Mouse (Mus musculus): ENCODE measurements at regions not wholly inside any gene's neighbourhood (a gene's known extent, or its start where the extent isn't known, plus 50 kb on each side); places are given as distances from the start of the nearest gene placed in this dataset.

GRCm38 (mm10) chr8:49186853-49187252 lies 343.1 kb upstream of the Tenm3 start:
- 46% methylated on average over 3 of the region's 3 CpGs for WGBS

GRCm38 (mm10) chr8:49175386-49175785 lies 331.6 kb upstream of the Tenm3 start:
- 92% methylated on average over 4 of the region's 4 CpGs for WGBS
- no peak for ATAC-seq (replicated peaks)
- H3K9ac ChIP-seq = no peak overlapping the region

More at GRCm38 (mm10) chr8:49186853-49187252, 343.1 kb upstream of the Tenm3 start:
- Histone ChIP-seq H3K27me3 (replicated peaks) (no peaks in the 10 kb centered on the region), H3K27ac (no peak overlapping the region), H3K9me3 (no peaks in the 10 kb centered on the region), H3K9ac (no peak overlapping the region), H3K4me3 (no peak overlapping the region), H3K36me3 (replicated peaks) (no peaks in the 10 kb centered on the region), H3K4me1 (no peaks in the 10 kb centered on the region), H3K4me2 (no peak overlapping the region)
- peak; percentile 39; the same call in 1 of the 2 replicates for ATAC-seq (replicated peaks)

GRCm38 (mm10) chr8:49174956-49175355 lies 331.2 kb upstream of the Tenm3 start:
- Histone ChIP-seq H3K4me3 (no peak overlapping the region), H3K9me3 (no peaks in the 10 kb centered on the region), H3K9ac (no peak overlapping the region), H3K4me1 (no peaks in the 10 kb centered on the region), H3K27me3 (replicated peaks) (no peaks in the 10 kb centered on the region), H3K36me3 (replicated peaks) (no peaks in the 10 kb centered on the region), H3K4me2 (no peak overlapping the region), H3K27ac (no peak overlapping the region)
- WGBS = 81% methylated on average over 2 of the region's 2 CpGs
- ATAC-seq (replicated peaks) = no peak

More at GRCm38 (mm10) chr8:49175386-49175785, 331.6 kb upstream of the Tenm3 start:
- Histone ChIP-seq H3K4me3 (no peak overlapping the region), H3K36me3 (replicated peaks) (no peaks in the 10 kb centered on the region), H3K4me1 (no peaks in the 10 kb centered on the region), H3K27ac (no peak overlapping the region), H3K9me3 (no peaks in the 10 kb centered on the region), H3K4me2 (no peak overlapping the region), H3K27me3 (replicated peaks) (no peaks in the 10 kb centered on the region)

- H3K27me3 ChIP-seq (replicated peaks) = no peaks in the 10 kb centered on the region
- H3K4me2 ChIP-seq = no peak overlapping the region
- no peaks in the 10 kb centered on the region for H3K36me3 ChIP-seq (replicated peaks)
- H3K4me3 ChIP-seq = no peak overlapping the region
- ATAC-seq (replicated peaks) = no peak
- no peak overlapping the region for H3K9ac ChIP-seq
- 72% methylated on average over 4 of the region's 4 CpGs for WGBS
- H3K27ac ChIP-seq = no peak overlapping the region
- peaks cover 5% of the 10 kb centered on the region for H3K4me1 ChIP-seq
- H3K9me3 ChIP-seq = no peaks in the 10 kb centered on the region
Observed at GRCm38 (mm10) chr8:49159318-49159717, 315.6 kb upstream of the Tenm3 start.

- H3K27ac ChIP-seq = no peak overlapping the region
- no peaks in the 10 kb centered on the region for H3K9me3 ChIP-seq
- 69% methylated on average over 4 of the region's 4 CpGs for WGBS
- no peaks in the 10 kb centered on the region for H3K27me3 ChIP-seq (replicated peaks)
- peaks cover 5% of the 10 kb centered on the region for H3K4me1 ChIP-seq
- ATAC-seq (replicated peaks) = no peak
- no peak overlapping the region for H3K4me2 ChIP-seq
- no peak overlapping the region for H3K9ac ChIP-seq
- H3K36me3 ChIP-seq (replicated peaks) = no peaks in the 10 kb centered on the region
- H3K4me3 ChIP-seq = no peak overlapping the region
Observed at GRCm38 (mm10) chr8:49158201-49158600, 314.4 kb upstream of the Tenm3 start.

GRCm38 (mm10) chr8:49136503-49137044 lies 292.8 kb upstream of the Tenm3 start:
- WGBS = 89% methylated on average over 10 of the region's 10 CpGs
- Histone ChIP-seq H3K4me1 (no peaks in the 10 kb centered on the region), H3K4me3 (no peak overlapping the region), H3K27me3 (replicated peaks) (no peaks in the 10 kb centered on the region), H3K9ac (no peak overlapping the region), H3K27ac (no peak overlapping the region), H3K9me3 (no peaks in the 10 kb centered on the region), H3K4me2 (no peak overlapping the region), H3K36me3 (replicated peaks) (no peaks in the 10 kb centered on the region)
- no peak for ATAC-seq (replicated peaks)

GRCm38 (mm10) chr8:49109095-49109494 lies 265.3 kb upstream of the Tenm3 start:
- H3K4me2 ChIP-seq = no peak overlapping the region
- ATAC-seq (replicated peaks) = no peak
- H3K9ac ChIP-seq = no peak overlapping the region
- WGBS = 92% methylated on average over 6 of the region's 6 CpGs
- H3K36me3 ChIP-seq (replicated peaks) = no peaks in the 10 kb centered on the region
- no peak overlapping the region for H3K4me3 ChIP-seq
- no peak overlapping the region for H3K27ac ChIP-seq
- H3K27me3 ChIP-seq (replicated peaks) = no peaks in the 10 kb centered on the region
- no peaks in the 10 kb centered on the region for H3K9me3 ChIP-seq
- H3K4me1 ChIP-seq = no peaks in the 10 kb centered on the region

- Histone ChIP-seq H3K36me3 (replicated peaks) (no peaks in the 10 kb centered on the region), H3K9me3 (no peaks in the 10 kb centered on the region), H3K27me3 (replicated peaks) (no peaks in the 10 kb centered on the region), H3K27ac (no peak overlapping the region), H3K4me1 (no peaks in the 10 kb centered on the region), H3K4me3 (no peak overlapping the region), H3K9ac (no peak overlapping the region), H3K4me2 (no peak overlapping the region)
- ATAC-seq (replicated peaks) = no peak
- WGBS = 49% methylated on average over 4 of the region's 4 CpGs
Observed at GRCm38 (mm10) chr8:49108665-49109064, 264.9 kb upstream of the Tenm3 start.

- 88% methylated on average over 3 of the region's 3 CpGs for WGBS
- H3K9me3 ChIP-seq = no peaks in the 10 kb centered on the region
- H3K4me3 ChIP-seq = no peak overlapping the region
- H3K9ac ChIP-seq = no peak overlapping the region
- no peak for ATAC-seq (replicated peaks)
- no peak overlapping the region for H3K27ac ChIP-seq
- H3K4me1 ChIP-seq = no peaks in the 10 kb centered on the region
- H3K27me3 ChIP-seq (replicated peaks) = no peaks in the 10 kb centered on the region
- H3K36me3 ChIP-seq (replicated peaks) = no peaks in the 10 kb centered on the region
- no peak overlapping the region for H3K4me2 ChIP-seq
Observed at GRCm38 (mm10) chr8:49106531-49106930, 262.8 kb upstream of the Tenm3 start.

- no peaks in the 10 kb centered on the region for H3K9me3 ChIP-seq
- no peaks in the 10 kb centered on the region for H3K36me3 ChIP-seq (replicated peaks)
- no peak overlapping the region for H3K4me2 ChIP-seq
- no peaks in the 10 kb centered on the region for H3K27me3 ChIP-seq (replicated peaks)
- H3K9ac ChIP-seq = no peak overlapping the region
- no peak overlapping the region for H3K4me3 ChIP-seq
- no peak for ATAC-seq (replicated peaks)
- WGBS = 78% methylated on average over 7 of the region's 7 CpGs
- no peaks in the 10 kb centered on the region for H3K4me1 ChIP-seq
- H3K27ac ChIP-seq = no peak overlapping the region
Observed at GRCm38 (mm10) chr8:49101156-49101555, 257.4 kb upstream of the Tenm3 start.

GRCm38 (mm10) chr8:49084191-49084875 lies 240.6 kb upstream of the Tenm3 start:
- Histone ChIP-seq H3K9ac (no peak overlapping the region), H3K4me2 (no peak overlapping the region), H3K4me1 (no peaks in the 10 kb centered on the region), H3K27me3 (replicated peaks) (no peaks in the 10 kb centered on the region), H3K27ac (no peak overlapping the region), H3K4me3 (no peak overlapping the region), H3K36me3 (replicated peaks) (no peaks in the 10 kb centered on the region), H3K9me3 (no peaks in the 10 kb centered on the region)
- no peak for ATAC-seq (replicated peaks)
- 87% methylated on average over 6 of the region's 6 CpGs for WGBS

GRCm38 (mm10) chr8:49069451-49069850 lies 225.7 kb upstream of the Tenm3 start:
- Histone ChIP-seq H3K4me3 (no peak overlapping the region), H3K27ac (no peak overlapping the region), H3K27me3 (replicated peaks) (no peaks in the 10 kb centered on the region), H3K9ac (no peak overlapping the region), H3K4me1 (no peaks in the 10 kb centered on the region), H3K4me2 (no peak overlapping the region), H3K9me3 (no peaks in the 10 kb centered on the region), H3K36me3 (replicated peaks) (no peaks in the 10 kb centered on the region)
- 56% methylated on average over 5 of the region's 5 CpGs for WGBS
- ATAC-seq (replicated peaks) = no peak

- H3K9ac ChIP-seq = no peak overlapping the region
- H3K27me3 ChIP-seq (replicated peaks) = no peaks in the 10 kb centered on the region
- no peak overlapping the region for H3K27ac ChIP-seq
- no peak overlapping the region for H3K4me3 ChIP-seq
- H3K4me1 ChIP-seq = no peaks in the 10 kb centered on the region
- H3K9me3 ChIP-seq = no peaks in the 10 kb centered on the region
- no peaks in the 10 kb centered on the region for H3K36me3 ChIP-seq (replicated peaks)
- no peak overlapping the region for H3K4me2 ChIP-seq
- ATAC-seq (replicated peaks) = no peak
- WGBS = 54% methylated on average over 3 of the region's 3 CpGs
Observed at GRCm38 (mm10) chr8:49063256-49063655, 219.5 kb upstream of the Tenm3 start.

Data from midbrain, embryonic 15.5 days (tissue).